Mouse (Mus musculus) gastrocnemius, postnatal 10 days (tissue): ENCODE data around the gene Kmt2c. TPM values are rescaled to one million over a fixed set of nuclear protein-coding genes. Genes with fewer than 3 reads are reported as not detected.

Experiments used
- DNase-seq: peaks from one replicate; pipeline ENCODE4 v3.0.0; 2021; ENCODE audit warnings: mixed read lengths
- long read RNA-seq, 2 experiments: library from polyadenylated mRNA; stranded (forward); transcript quantifications; one replicate each; pipeline ENCODE4 v2.0.0; 2021
- total RNA-seq, 2 experiments: library from RNA; stranded (reverse); gene quantifications; 2 replicates each; pipeline ENCODE4 v1.2.3; 2021

The Kmt2c gene
- 10 to 100 TPM; 32.1 to 43.2 TPM for total RNA-seq
- long read RNA-seq, experiment 1, partial matches to known transcripts, result 4 of 5 reads
- long read RNA-seq, experiment 1, other reads (novel, unspliced or antisense), result 1 of 5 reads
- long read RNA-seq, experiment 2, partial matches to known transcripts, result 2 of 5 reads
- long read RNA-seq, experiment 2, other reads (novel, unspliced or antisense), result 3 of 5 reads

GRCm38 (mm10) chr5:25498346-25498820 is at the start of gene Kmt2c:
TSS of gene Kmt2c (minus strand) at chr5:25498783.
- DNase-seq, result no peak

GRCm38 (mm10) chr5:25546912-25547311 is 48.3 kb upstream of the Kmt2c start:
- DNase-seq, result no peak

- DNase-seq, result no peak
These were observed 46.0 kb upstream of the Kmt2c start for GRCm38 (mm10) chr5:25544566-25544965.

- peak; percentile 43 for DNase-seq
These were observed 45.5 kb upstream of the Kmt2c start for GRCm38 (mm10) chr5:25544061-25544460.

GRCm38 (mm10) chr5:25541661-25542060 is 43.1 kb upstream of the Kmt2c start:
- no peak for DNase-seq

- DNase-seq, result no peak
These were observed 42.3 kb upstream of the Kmt2c start for GRCm38 (mm10) chr5:25540921-25541320.

- no peak for DNase-seq
These were observed 41.8 kb upstream of the Kmt2c start for GRCm38 (mm10) chr5:25540412-25540811.

GRCm38 (mm10) chr5:25536921-25537409 is 38.4 kb upstream of the Kmt2c start:
- no peak for DNase-seq

GRCm38 (mm10) chr5:25536451-25536850 is 37.9 kb upstream of the Kmt2c start:
- no peak for DNase-seq

GRCm38 (mm10) chr5:25535566-25535965 is 37.0 kb upstream of the Kmt2c start:
- DNase-seq, result no peak

GRCm38 (mm10) chr5:25533298-25533697 is 34.7 kb upstream of the Kmt2c start:
- DNase-seq, result no peak

GRCm38 (mm10) chr5:25532256-25533147 is 33.9 kb upstream of the Kmt2c start:
- no peak for DNase-seq

- DNase-seq, result no peak
These were observed 32.0 kb upstream of the Kmt2c start for GRCm38 (mm10) chr5:25530629-25531028.

- DNase-seq, result peak; percentile 100
These were observed 31.2 kb upstream of the Kmt2c start for GRCm38 (mm10) chr5:25529529-25530421.

- DNase-seq, result no peak
These were observed 30.4 kb upstream of the Kmt2c start for GRCm38 (mm10) chr5:25528851-25529528.

GRCm38 (mm10) chr5:25527971-25528370 is 29.4 kb upstream of the Kmt2c start:
- DNase-seq, result no peak

GRCm38 (mm10) chr5:25526926-25527325 is 28.3 kb upstream of the Kmt2c start:
- peak; percentile 67 for DNase-seq

GRCm38 (mm10) chr5:25526116-25526515 is 27.5 kb upstream of the Kmt2c start:
- DNase-seq, result peak; percentile 26

- DNase-seq, result no peak
These were observed 22.9 kb upstream of the Kmt2c start for GRCm38 (mm10) chr5:25521461-25521860.

- peak; percentile 36 for DNase-seq
These were observed 21.2 kb upstream of the Kmt2c start for GRCm38 (mm10) chr5:25519820-25520219.

- no peak for DNase-seq
These were observed 19.0 kb upstream of the Kmt2c start for GRCm38 (mm10) chr5:25517550-25517949.
